Mouse (Mus musculus) embryonic facial prominence, embryonic 11.5 days (tissue): ENCODE results near the gene Crygd. TPM values are rescaled to one million over a fixed set of nuclear protein-coding genes. Genes with fewer than 3 reads are reported as not detected.
"Not testable (repeated sequence)": the region's sequence is repeated elsewhere in the genome, so short reads cannot be mapped to it uniquely, and the experiment has no call there.

Experiments
- ATAC-seq: fragments of 200-750 bp; cut with Nextera tagmentation; replicated peaks from 2 replicates; pipeline ENCODE4 v1.8.0; 2017; ENCODE audit warnings: low read depth; ENCODE audit not compliant: insufficient number of reproducible peaks, low FRiP score, low TSS enrichment
- DNase-seq: peaks from one replicate; pipeline ENCODE4 v3.0.0-alpha.2; 2015; ENCODE audit warnings: low spot score
- H3K27ac ChIP-seq: fragments of 300-500 bp; sonication (generic); replicated peaks from 2 replicates; pipeline ENCODE4 v1.5.1; 2014; ENCODE audit warnings: mild to moderate bottlenecking, low read depth, low read length, control low read depth
- H3K27me3 ChIP-seq: fragments of 300-500 bp; sonication (generic); 2 replicates; pipeline ENCODE4 v1.6.1; 2014; ENCODE audit warnings: mild to moderate bottlenecking, low read length, moderate library complexity, mixed read lengths; ENCODE audit not compliant: control insufficient read depth, insufficient read depth
- H3K36me3 ChIP-seq: fragments of 300-500 bp; sonication (generic); replicated peaks from 2 replicates; pipeline ENCODE4 v1.6.1; 2014; ENCODE audit warnings: low read depth, mild to moderate bottlenecking, low read length, moderate library complexity, mixed read lengths; ENCODE audit not compliant: control insufficient read depth, insufficient read depth
- H3K4me1 ChIP-seq: fragments of 300-500 bp; sonication (generic); 2 replicates; pipeline ENCODE4 v1.6.1; 2014; ENCODE audit warnings: low read length, mixed read lengths; ENCODE audit not compliant: control insufficient read depth, insufficient read depth
- H3K4me2 ChIP-seq: fragments of 300-500 bp; sonication (generic); 2 replicates; pipeline ENCODE4 v1.6.1; 2014; ENCODE audit warnings: low read depth, mild to moderate bottlenecking, control low read depth, low read length, moderate library complexity
- H3K4me3 ChIP-seq: fragments of 300-500 bp; sonication (generic); 2 replicates; pipeline ENCODE4 v1.5.1; 2014; ENCODE audit warnings: low read depth, low read length, control low read depth
- H3K9ac ChIP-seq: fragments of 300-500 bp; sonication (generic); replicated peaks from 2 replicates; pipeline ENCODE4 v1.6.1; 2014; ENCODE audit warnings: mild to moderate bottlenecking, control low read depth, low read length
- H3K9me3 ChIP-seq: fragments of 300-500 bp; sonication (generic); replicated peaks from 2 replicates; pipeline ENCODE4 v1.6.1; 2016; ENCODE audit warnings: mild to moderate bottlenecking, low read length, inconsistent platforms, mixed read lengths; ENCODE audit not compliant: control insufficient read depth
- WGBS: fragments of 180-500 bp; shearing (Covaris S2); extraction: QIAGEN DNeasy Blood & Tissue Kit; methylation state at CpG from one replicate; pipeline ENCODE4 v1.1.7; 2014; 5-methylcytosine and 5-hydroxymethylcytosine counted together
- polyA plus RNA-seq: library from polyadenylated mRNA; unstranded; fragments of >200 nt; fragmentation: Nextera tagmentation; extraction: Ambion mirVana; gene quantifications from 2 replicates; pipeline ENCODE4 v1.2.1, GENCODE M21; 2014

The Crygd gene
- polyA plus RNA-seq, 1 experiment from 2014 or later = not detected

GRCm38 (mm10) chr1:65052140-65052539, 11.1 kb downstream of the Crygd start:
- H3K9me3 ChIP-seq = no peaks in the 10 kb centered on the region
- no peak overlapping the region for H3K27ac ChIP-seq
- ATAC-seq (no peak), DNase-seq (no peak)
- WGBS = 26% methylated on average over 2 of the region's 2 CpGs
- no peak overlapping the region for H3K4me3 ChIP-seq
- H3K4me1 ChIP-seq = no peaks in the 10 kb centered on the region
- H3K4me2 ChIP-seq = no peak overlapping the region
- no peak overlapping the region for H3K9ac ChIP-seq
- no peaks in the 10 kb centered on the region for H3K36me3 ChIP-seq
- H3K27me3 ChIP-seq = no peaks in the 10 kb centered on the region

GRCm38 (mm10) chr1:65051696-65052095, 11.6 kb downstream of the Crygd start:
- H3K27ac ChIP-seq = no peak overlapping the region
- ATAC-seq (no peak), DNase-seq (no peak)
- H3K4me1 ChIP-seq = no peaks in the 10 kb centered on the region
- H3K4me3 ChIP-seq = no peak overlapping the region
- no peaks in the 10 kb centered on the region for H3K9me3 ChIP-seq
- no peaks in the 10 kb centered on the region for H3K27me3 ChIP-seq
- no peak overlapping the region for H3K9ac ChIP-seq
- 58% methylated on average over 7 of the region's 7 CpGs for WGBS
- no peak overlapping the region for H3K4me2 ChIP-seq
- no peaks in the 10 kb centered on the region for H3K36me3 ChIP-seq

- DNase-seq, H3K4me3 ChIP-seq, H3K36me3 ChIP-seq, H3K9ac ChIP-seq, ATAC-seq, H3K4me1 ChIP-seq, H3K9me3 ChIP-seq, H3K27me3 ChIP-seq, H3K27ac ChIP-seq, H3K4me2 ChIP-seq: not testable (repeated sequence)
- WGBS = 82% methylated on average over 10 of the region's 12 CpGs
Observed at GRCm38 (mm10) chr1:65050952-65051351, 12.3 kb downstream of the Crygd start, which contains the start of gene Cryge. Cryge (minus strand) TSS chr1:65051149.

- H3K36me3 ChIP-seq = no peaks in the 10 kb centered on the region
- H3K9ac ChIP-seq = no peak overlapping the region
- peak; percentile 58; the same call in 1 of the 2 replicates for ATAC-seq
- H3K9me3 ChIP-seq = no peaks in the 10 kb centered on the region
- no peak overlapping the region for H3K4me3 ChIP-seq
- H3K4me2 ChIP-seq = no peak overlapping the region
- peak; percentile 14 for DNase-seq
- H3K27me3 ChIP-seq = no peaks in the 10 kb centered on the region
- WGBS = 51% methylated on average over 12 of the region's 12 CpGs
- H3K4me1 ChIP-seq = no peaks in the 10 kb centered on the region
- no peak overlapping the region for H3K27ac ChIP-seq
Observed at GRCm38 (mm10) chr1:65048781-65049180, 14.5 kb downstream of the Crygd start.

GRCm38 (mm10) chr1:65046401-65047109, 16.7 kb downstream of the Crygd start:
- H3K4me2 ChIP-seq = no peak overlapping the region
- no peaks in the 10 kb centered on the region for H3K9me3 ChIP-seq
- ATAC-seq (no peak), DNase-seq (peak; percentile 66)
- no peak overlapping the region for H3K4me3 ChIP-seq
- no peak overlapping the region for H3K27ac ChIP-seq
- H3K36me3 ChIP-seq = no peaks in the 10 kb centered on the region
- H3K4me1 ChIP-seq = no peaks in the 10 kb centered on the region
- no peaks in the 10 kb centered on the region; the same call in 1 of the 2 replicates for H3K27me3 ChIP-seq
- H3K9ac ChIP-seq = no peak overlapping the region
- 38% methylated on average over 8 of the region's 8 CpGs for WGBS

- H3K9ac ChIP-seq = no peak overlapping the region
- DNase-seq (no peak), ATAC-seq (no peak)
Observed at GRCm38 (mm10) chr1:65043433-65043832, 19.8 kb downstream of the Crygd start.

GRCm38 (mm10) chr1:65041837-65042236, 21.4 kb downstream of the Crygd start:
- H3K27me3 ChIP-seq = no peaks in the 10 kb centered on the region; the same call in 1 of the 2 replicates
- no peak overlapping the region for H3K27ac ChIP-seq
- no peak overlapping the region for H3K4me2 ChIP-seq
- H3K36me3 ChIP-seq = no peaks in the 10 kb centered on the region
- H3K4me3 ChIP-seq = no peak overlapping the region
- DNase-seq (no peak), ATAC-seq (no peak)
- no peak overlapping the region for H3K9ac ChIP-seq
- 96% methylated on average over 3 of the region's 3 CpGs for WGBS
- H3K4me1 ChIP-seq = no peaks in the 10 kb centered on the region
- H3K9me3 ChIP-seq = no peaks in the 10 kb centered on the region

More at GRCm38 (mm10) chr1:65043433-65043832, 19.8 kb downstream of the Crygd start:
- Histone ChIP-seq H3K9me3 (no peaks in the 10 kb centered on the region), H3K4me3 (no peak overlapping the region), H3K4me1 (no peaks in the 10 kb centered on the region), H3K36me3 (no peaks in the 10 kb centered on the region), H3K4me2 (no peak overlapping the region), H3K27ac (no peak overlapping the region), H3K27me3 (no peaks in the 10 kb centered on the region; the same call in 1 of the 2 replicates)
- 90% methylated on average over 2 of the region's 2 CpGs for WGBS

- 83% methylated on average over 6 of the region's 6 CpGs for WGBS
Observed at GRCm38 (mm10) chr1:65040806-65041205, 22.4 kb downstream of the Crygd start.

More at GRCm38 (mm10) chr1:65040806-65041205, 22.4 kb downstream of the Crygd start:
- no peaks in the 10 kb centered on the region for H3K9me3 ChIP-seq
- no peak for DNase-seq
- no peak overlapping the region for H3K4me2 ChIP-seq
- no peak for ATAC-seq
- no peak overlapping the region for H3K9ac ChIP-seq
- H3K4me3 ChIP-seq = no peak overlapping the region
- H3K27ac ChIP-seq = no peak overlapping the region
- no peaks in the 10 kb centered on the region for H3K36me3 ChIP-seq
- no peaks in the 10 kb centered on the region for H3K4me1 ChIP-seq
- H3K27me3 ChIP-seq = no peaks in the 10 kb centered on the region; the same call in 1 of the 2 replicates
